Comparison of ENCODE assay signal across 8 mouse cellular contexts in genomic region chr8:3467886-3468545, GRCm38 (mm10). TPM values are rescaled to one million over a fixed set of nuclear protein-coding genes. Genes with fewer than 3 reads are reported as not detected.
DNase-seq lines count a peak whose midpoint lies in the region; ATAC-seq and TF ChIP-seq lines count a peak whose summit lies in the region.

No protein-coding gene starts in this region.

- no peaks in the 10 kb centered on the region for H3K9me3 ChIP-seq in neural tube, embryonic 11.5 days (ENCODE audit: control insufficient read depth, low read length)
- no peaks in the 10 kb centered on the region for H3K9me3 ChIP-seq in limb, embryonic 11.5 days (ENCODE audit: control insufficient read depth, low read length)

- peak overlapping the region; percentile 65 for H3K4me2 ChIP-seq in neural tube, embryonic 11.5 days (ENCODE audit: low read depth)
- peak overlapping the region; percentile 45 for H3K4me2 ChIP-seq in limb, embryonic 11.5 days (ENCODE audit: low read depth, severe bottlenecking)

- no peaks in the 10 kb centered on the region for H3K36me3 ChIP-seq in neural tube, embryonic 11.5 days (ENCODE audit: control insufficient read depth, insufficient read depth, low read length)
- no peaks in the 10 kb centered on the region for H3K36me3 ChIP-seq in limb, embryonic 11.5 days (ENCODE audit: control insufficient read depth, insufficient read depth, low read length)
- H3K36me3 ChIP-seq in small intestine, adult 2 months (ENCODE audit: control insufficient read depth, insufficient read depth, low read length), result no peaks in the 10 kb centered on the region

- TF ChIP-seq CTCF in embryonic fibroblast, embryonic 13.5 days (IDR thresholded peaks at IDR 0.05; ENCODE audit: borderline replicate concordance, insufficient read depth, low read length), result no peak
- no peak for TF ChIP-seq CTCF in small intestine, adult 2 months (IDR thresholded peaks at IDR 0.05; ENCODE audit: extremely low read depth, insufficient read length, insufficient replicate concordance, low read depth, low read length)

- H3K4me3 ChIP-seq in neural tube, embryonic 11.5 days (ENCODE audit: low read depth, low read length), result peak overlapping the region; percentile 37
- H3K4me3 ChIP-seq in embryonic fibroblast, embryonic 13.5 days (ENCODE audit: insufficient read depth, low read length), result peak overlapping the region; percentile 25
- peak overlapping the region; percentile 36 for H3K4me3 ChIP-seq in limb, embryonic 11.5 days (ENCODE audit: low read depth, low read length)
- peak overlapping the region; percentile 92 for H3K4me3 ChIP-seq in small intestine, adult 2 months (ENCODE audit: low read depth, low read length)

- 57% methylated on average over 9 of the region's 9 CpGs for WGBS in neural tube, embryonic 11.5 days
- WGBS in limb, embryonic 11.5 days, result 55% methylated on average over 9 of the region's 9 CpGs
- WGBS in small intestine, adult 2 months, result 50% methylated on average over 9 of the region's 9 CpGs

- peak overlapping the region; percentile 74 for H3K27ac ChIP-seq in neural tube, embryonic 11.5 days (ENCODE audit: low read depth, low read length)
- no peak overlapping the region for H3K27ac ChIP-seq in embryonic fibroblast, embryonic 13.5 days (ENCODE audit: insufficient read depth, low read length)
- peak overlapping the region; percentile 43; the same call in 1 of the 2 replicates for H3K27ac ChIP-seq in limb, embryonic 11.5 days (replicated peaks; ENCODE audit: low read depth, low read length)
- H3K27ac ChIP-seq in small intestine, adult 2 months (ENCODE audit: insufficient read depth, low read depth, low read length), result no peak overlapping the region

- peak overlapping the region; percentile 70 for H3K9ac ChIP-seq in neural tube, embryonic 11.5 days (ENCODE audit: low read length)
- peak overlapping the region; percentile 67 for H3K9ac ChIP-seq in limb, embryonic 11.5 days (ENCODE audit: low read length)

- intact Hi-C loops in left cerebral cortex, postnatal 10 days (cut with DNase I), result no loop called here

- H3K27me3 ChIP-seq in neural tube, embryonic 11.5 days (ENCODE audit: control insufficient read depth, insufficient read depth, low read length), result no peaks in the 10 kb centered on the region
- H3K27me3 ChIP-seq in limb, embryonic 11.5 days (ENCODE audit: control insufficient read depth, insufficient read depth, low read length), result no peaks in the 10 kb centered on the region
- no peaks in the 10 kb centered on the region for H3K27me3 ChIP-seq in small intestine, adult 2 months (ENCODE audit: control insufficient read depth, insufficient read depth, low read length)

- no peak for TF ChIP-seq POLR2A in embryonic fibroblast, embryonic 13.5 days (IDR thresholded peaks at IDR 0.05; ENCODE audit: low read depth, low read length)
- no peak for TF ChIP-seq POLR2A in small intestine, adult 2 months (IDR thresholded peaks at IDR 0.05; ENCODE audit: low read depth, low read length)

- peak; percentile 14; the same call in 1 of the 2 replicates for ATAC-seq in neural tube, embryonic 11.5 days (ENCODE audit: insufficient read depth, low FRiP score, low TSS enrichment)
- peak; percentile 11; the same call in 1 of the 2 replicates for ATAC-seq in limb, embryonic 11.5 days (ENCODE audit: insufficient number of reproducible peaks, low FRiP score, low TSS enrichment, low read depth)

- no peak for DNase-seq in neural tube, embryonic 11.5 days (ENCODE audit: low spot score)
- DNase-seq in neural tube, embryonic 10.5 days (ENCODE audit: extremely low spot score, low spot score), result no peak
- peak; percentile 32 for DNase-seq in limb, embryonic 11.5 days (ENCODE audit: low spot score)
- DNase-seq in left cerebral cortex, postnatal 10 days (ENCODE audit: extremely low spot score in 1 of 2, low spot score in 2 of 2), result no peak
- DNase-seq in kidney, postnatal 14 days, result no peak
- DNase-seq in layer of hippocampus, postnatal 36 days, result no peak

- H3K4me1 ChIP-seq in neural tube, embryonic 11.5 days (ENCODE audit: control insufficient read depth, insufficient read depth, low read length), result peaks cover 5% of the 10 kb centered on the region; the same call in 1 of the 2 replicates
- 0 out of 2 replicates have a peak, but pooled peaks cover 2% of the 10 kb centered on the region for H3K4me1 ChIP-seq in embryonic fibroblast, embryonic 13.5 days (ENCODE audit: control insufficient read depth, insufficient read depth, low read length)
- no peaks in the 10 kb centered on the region for H3K4me1 ChIP-seq in limb, embryonic 11.5 days (ENCODE audit: control insufficient read depth, insufficient read depth, low read length)
- H3K4me1 ChIP-seq in small intestine, adult 2 months (ENCODE audit: control insufficient read depth, insufficient read depth, insufficient read length, low read length), result peaks cover 6% of the 10 kb centered on the region; the same call in 1 of the 2 replicates

RNA-seq across cellular contexts. Expression of gene Pex11g, which starts 0.5 kb away (rescaled TPM):
- 2.9 TPM in 2 replicates for polyA plus RNA-seq in neural tube, embryonic 11.5 days (2014; fragmentation: Nextera tagmentation; extraction: Ambion mirVana)
- polyA plus RNA-seq in embryonic fibroblast, embryonic 13.5 days (2011; ENCODE audit: insufficient read length, low read depth, missing spikeins), result 3.8 and 5.9 TPM in 2 replicates
- 2.9 and 3.8 TPM in 2 replicates for polyA plus RNA-seq in limb, embryonic 11.5 days (2014; fragmentation: Nextera tagmentation; extraction: Ambion mirVana)
- 9.6 and 13.0 TPM in 2 replicates for polyA plus RNA-seq in small intestine, adult 2 months (2012; rRNA removed)
- 1 to 10 TPM in 1 of 2 experiments, under 1 TPM in 1; 0.73 to 1.1 TPM for total RNA-seq in left cerebral cortex, postnatal 10 days (2021)
- 1 to 10 TPM in 1 of 2 experiments, under 1 TPM in 1; 0.94 to 1.4 TPM for total RNA-seq in layer of hippocampus, postnatal 36 days (2021)

RNA-seq across cellular contexts. Expression of gene Tex45, which starts 2.6 kb away (rescaled TPM):
- polyA plus RNA-seq in neural tube, embryonic 11.5 days (2014; fragmentation: Nextera tagmentation; extraction: Ambion mirVana), result 0.20 TPM in 1 of 2 replicates, not detected in the other
- polyA plus RNA-seq in embryonic fibroblast, embryonic 13.5 days (2011; ENCODE audit: insufficient read length, low read depth, missing spikeins), result not detected in 2 replicates
- polyA plus RNA-seq in limb, embryonic 11.5 days (2014; fragmentation: Nextera tagmentation; extraction: Ambion mirVana), result 0.13 TPM in 1 of 2 replicates, not detected in the other
- 0.08 and 0.11 TPM in 2 replicates for polyA plus RNA-seq in small intestine, adult 2 months (2012; rRNA removed)
- under 1 TPM in 1 of 2 experiments, not detected in 1; 0.30 TPM for total RNA-seq in left cerebral cortex, postnatal 10 days (2021)
- under 1 TPM; 0.45 to 0.58 TPM for total RNA-seq in layer of hippocampus, postnatal 36 days (2021)

RNA-seq across cellular contexts. Expression of gene Zfp358, which starts 24.9 kb away (rescaled TPM):
- polyA plus RNA-seq in neural tube, embryonic 11.5 days (2014; fragmentation: Nextera tagmentation; extraction: Ambion mirVana), result 29.9 and 36.8 TPM in 2 replicates
- 27.2 and 28.5 TPM in 2 replicates for polyA plus RNA-seq in embryonic fibroblast, embryonic 13.5 days (2011; ENCODE audit: insufficient read length, low read depth, missing spikeins)
- polyA plus RNA-seq in limb, embryonic 11.5 days (2014; fragmentation: Nextera tagmentation; extraction: Ambion mirVana), result 28.3 and 39.0 TPM in 2 replicates
- polyA plus RNA-seq in small intestine, adult 2 months (2012; rRNA removed), result 20.2 and 40.0 TPM in 2 replicates
- total RNA-seq in left cerebral cortex, postnatal 10 days (2021), result 10 to 100 TPM; 29.4 to 31.2 TPM
- 10 to 100 TPM; 28.1 to 31.7 TPM for total RNA-seq in layer of hippocampus, postnatal 36 days (2021)

RNA-seq across cellular contexts. Expression of gene Mcoln1, which starts 32.2 kb away (rescaled TPM):
- polyA plus RNA-seq in neural tube, embryonic 11.5 days (2014; fragmentation: Nextera tagmentation; extraction: Ambion mirVana), result 50.3 and 56.0 TPM in 2 replicates
- 48.1 and 58.9 TPM in 2 replicates for polyA plus RNA-seq in embryonic fibroblast, embryonic 13.5 days (2011; ENCODE audit: insufficient read length, low read depth, missing spikeins)
- polyA plus RNA-seq in limb, embryonic 11.5 days (2014; fragmentation: Nextera tagmentation; extraction: Ambion mirVana), result 44.1 and 46.5 TPM in 2 replicates
- polyA plus RNA-seq in small intestine, adult 2 months (2012; rRNA removed), result 123 and 389 TPM in 2 replicates
- 10 to 100 TPM; 77.7 to 81.4 TPM for total RNA-seq in left cerebral cortex, postnatal 10 days (2021)
- total RNA-seq in layer of hippocampus, postnatal 36 days (2021), result 10 to 100 TPM; 78.4 to 86.6 TPM

RNA-seq across cellular contexts. Expression of gene Pnpla6, which starts 47.2 kb away (rescaled TPM):
- 17.9 and 20.7 TPM in 2 replicates for polyA plus RNA-seq in neural tube, embryonic 11.5 days (2014; fragmentation: Nextera tagmentation; extraction: Ambion mirVana)
- 16.5 and 28.0 TPM in 2 replicates for polyA plus RNA-seq in embryonic fibroblast, embryonic 13.5 days (2011; ENCODE audit: insufficient read length, low read depth, missing spikeins)
- 13.4 and 15.7 TPM in 2 replicates for polyA plus RNA-seq in limb, embryonic 11.5 days (2014; fragmentation: Nextera tagmentation; extraction: Ambion mirVana)
- polyA plus RNA-seq in small intestine, adult 2 months (2012; rRNA removed), result 40.3 and 88.6 TPM in 2 replicates
- 10 to 100 TPM; 73.7 to 79.2 TPM for total RNA-seq in left cerebral cortex, postnatal 10 days (2021)
- total RNA-seq in layer of hippocampus, postnatal 36 days (2021), result 10 to 100 TPM; 75.3 to 87.4 TPM

Comparison
In these comparisons a context has a peak if more than half of its experiments do, and no peak if none do; other contexts are left out.
1. H3K27ac ChIP-seq: peak in neural tube, embryonic 11.5 days (single experiment) and limb, embryonic 11.5 days (single experiment); none in embryonic fibroblast, embryonic 13.5 days (single experiment) and small intestine, adult 2 months (single experiment).
2. H3K4me3 ChIP-seq: peak in every context shown above with its lines; median percentile 92 in small intestine, adult 2 months; 37 in neural tube, embryonic 11.5 days; 36 in limb, embryonic 11.5 days; 25 in embryonic fibroblast, embryonic 13.5 days.